Mouse (Mus musculus): ENCODE data around the gene Nptn. TPM values are rescaled to one million over a fixed set of nuclear protein-coding genes. Genes with fewer than 3 reads are reported as not detected.

Nptn gene
- polyA plus RNA-seq, 1 experiment from 2014 or later: 119 TPM

GRCm38 (mm10) chr9:58615064-58615938 is 33.3 kb downstream of the Nptn start:
- WGBS: 76% methylated on average over 3 of the region's 3 CpGs
- H3K27ac ChIP-seq (replicated peaks): no peak overlapping the region
- no peaks in the 10 kb centered on the region for H3K27me3 ChIP-seq (replicated peaks)
- peaks cover 46% of the 10 kb centered on the region for H3K4me1 ChIP-seq
- H3K36me3 ChIP-seq: no peaks in the 10 kb centered on the region
- H3K4me3 ChIP-seq: no peak overlapping the region
- no peak for ATAC-seq (ENCODE audit: extremely low read depth, insufficient number of reproducible peaks, low FRiP score, low TSS enrichment)
- no peaks in the 10 kb centered on the region for H3K9me3 ChIP-seq
- H3K9ac ChIP-seq: no peak overlapping the region
- H3K4me2 ChIP-seq: no peak overlapping the region

- Histone ChIP-seq H3K9ac (no peak overlapping the region), H3K4me2 (no peak overlapping the region), H3K4me1 (peaks cover 42% of the 10 kb centered on the region), H3K4me3 (no peak overlapping the region), H3K9me3 (no peaks in the 10 kb centered on the region), H3K27me3 (replicated peaks) (no peaks in the 10 kb centered on the region), H3K27ac (replicated peaks) (peak overlapping the region; percentile 43), H3K36me3 (peaks cover 18% of the 10 kb centered on the region)
- no peak for ATAC-seq (ENCODE audit: extremely low read depth, insufficient number of reproducible peaks, low FRiP score, low TSS enrichment)
- WGBS: 85% methylated on average over 1 of the region's 1 CpGs
Measured at GRCm38 (mm10) chr9:58623009-58623408, 41.0 kb downstream of the Nptn start.

DNA sequence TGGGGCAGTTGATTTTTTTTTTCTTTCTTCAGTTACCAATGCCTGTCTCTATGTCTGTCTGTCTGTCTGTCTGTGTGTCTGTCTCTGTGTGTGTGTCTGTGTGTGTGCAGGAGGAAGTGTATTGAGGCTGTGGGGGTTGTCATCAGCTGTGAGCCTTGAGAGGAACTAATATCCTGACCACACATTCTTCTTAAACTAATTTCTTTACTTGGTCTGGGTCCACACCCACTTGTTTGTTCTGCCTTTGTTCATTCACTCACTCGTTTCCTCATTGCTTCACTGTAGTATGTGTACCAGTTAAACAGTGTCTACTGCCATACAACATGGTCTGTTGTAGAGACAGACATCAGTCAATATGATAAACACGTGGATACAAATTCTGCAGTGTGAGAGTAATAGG is 45.2 kb downstream of the Nptn start:
- no peak for ATAC-seq (ENCODE audit: extremely low read depth, insufficient number of reproducible peaks, low FRiP score, low TSS enrichment)
- Histone ChIP-seq H3K36me3 (peaks cover 42% of the 10 kb centered on the region), H3K4me3 (no peak overlapping the region), H3K27ac (replicated peaks) (no peak overlapping the region), H3K9me3 (no peaks in the 10 kb centered on the region), H3K4me2 (no peak overlapping the region), H3K4me1 (peaks cover 16% of the 10 kb centered on the region), H3K27me3 (replicated peaks) (no peaks in the 10 kb centered on the region), H3K9ac (no peak overlapping the region)
- 86% methylated on average over 2 of the region's 2 CpGs for WGBS

GRCm38 (mm10) chr9:58630441-58630840 is 48.4 kb downstream of the Nptn start:
- Histone ChIP-seq H3K9me3 (no peaks in the 10 kb centered on the region), H3K4me2 (no peak overlapping the region), H3K4me3 (no peak overlapping the region), H3K9ac (no peak overlapping the region), H3K36me3 (peaks cover 56% of the 10 kb centered on the region), H3K4me1 (0 out of 2 replicates have a peak, but pooled peaks cover 3% of the 10 kb centered on the region), H3K27ac (replicated peaks) (no peak overlapping the region), H3K27me3 (replicated peaks) (no peaks in the 10 kb centered on the region)
- WGBS: 88% methylated on average over 2 of the region's 2 CpGs
- ATAC-seq (ENCODE audit: extremely low read depth, insufficient number of reproducible peaks, low FRiP score, low TSS enrichment): no peak

GRCm38 (mm10) chr9:58648406-58649264 is 66.6 kb downstream of the Nptn start:
- WGBS: 85% methylated on average over 6 of the region's 6 CpGs
- Histone ChIP-seq H3K9ac (no peak overlapping the region), H3K9me3 (no peaks in the 10 kb centered on the region), H3K27me3 (replicated peaks) (no peaks in the 10 kb centered on the region), H3K36me3 (peaks cover 56% of the 10 kb centered on the region), H3K4me2 (no peak overlapping the region), H3K4me1 (no peaks in the 10 kb centered on the region; the same call in none of the 2 replicates), H3K27ac (replicated peaks) (no peak overlapping the region), H3K4me3 (no peak overlapping the region)
- ATAC-seq (ENCODE audit: extremely low read depth, insufficient number of reproducible peaks, low FRiP score, low TSS enrichment): no peak

GRCm38 (mm10) chr9:58649265-58649626 is 67.2 kb downstream of the Nptn start:
- Histone ChIP-seq H3K36me3 (peaks cover 50% of the 10 kb centered on the region), H3K4me2 (no peak overlapping the region), H3K9ac (no peak overlapping the region), H3K9me3 (no peaks in the 10 kb centered on the region), H3K27me3 (replicated peaks) (no peaks in the 10 kb centered on the region), H3K4me1 (no peaks in the 10 kb centered on the region; the same call in none of the 2 replicates), H3K27ac (replicated peaks) (no peak overlapping the region), H3K4me3 (no peak overlapping the region)
- no peak for ATAC-seq (ENCODE audit: extremely low read depth, insufficient number of reproducible peaks, low FRiP score, low TSS enrichment)
- 76% methylated on average over 4 of the region's 4 CpGs for WGBS

DNA sequence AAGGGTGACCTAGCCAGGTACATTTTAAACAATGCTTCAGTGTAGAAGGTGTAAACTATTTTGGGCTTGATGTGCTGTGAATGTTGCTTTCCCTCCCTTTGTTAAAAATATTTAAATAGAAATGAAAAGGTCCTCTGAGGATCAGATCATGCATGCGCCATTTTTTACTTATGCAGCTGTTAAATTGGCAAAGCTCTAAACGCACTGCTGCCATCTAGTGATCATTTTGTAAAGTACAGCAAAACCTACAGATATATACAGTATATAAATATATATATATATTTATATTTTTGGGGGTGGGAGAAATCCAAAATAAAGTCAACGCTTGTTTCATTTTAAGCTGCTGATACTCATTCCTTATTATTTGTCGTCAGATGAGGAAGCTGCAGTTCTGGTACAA is 70.0 kb downstream of the Nptn start:
- no peak overlapping the region for H3K27ac ChIP-seq (replicated peaks)
- no peak overlapping the region for H3K9ac ChIP-seq
- no peaks in the 10 kb centered on the region; the same call in none of the 2 replicates for H3K4me1 ChIP-seq
- no peak overlapping the region for H3K4me3 ChIP-seq
- WGBS: 52% methylated on average over 4 of the region's 4 CpGs
- peaks cover 52% of the 10 kb centered on the region for H3K36me3 ChIP-seq
- no peaks in the 10 kb centered on the region for H3K9me3 ChIP-seq
- no peak for ATAC-seq (ENCODE audit: extremely low read depth, insufficient number of reproducible peaks, low FRiP score, low TSS enrichment)
- no peak overlapping the region for H3K4me2 ChIP-seq
- no peaks in the 10 kb centered on the region for H3K27me3 ChIP-seq (replicated peaks)

- peaks cover 22% of the 10 kb centered on the region for H3K4me1 ChIP-seq
- 72% methylated on average over 4 of the region's 4 CpGs for WGBS
- no peak overlapping the region for H3K4me3 ChIP-seq
- H3K27me3 ChIP-seq (replicated peaks): no peaks in the 10 kb centered on the region
- no peak overlapping the region for H3K4me2 ChIP-seq
- H3K27ac ChIP-seq (replicated peaks): no peak overlapping the region
- no peaks in the 10 kb centered on the region for H3K9me3 ChIP-seq
- no peak overlapping the region for H3K9ac ChIP-seq
- ATAC-seq (ENCODE audit: extremely low read depth, insufficient number of reproducible peaks, low FRiP score, low TSS enrichment): no peak
- H3K36me3 ChIP-seq: peaks cover 62% of the 10 kb centered on the region
Measured at GRCm38 (mm10) chr9:58654494-58654893, 72.5 kb downstream of the Nptn start.

GRCm38 (mm10) chr9:58656396-58656795 is 74.4 kb downstream of the Nptn start:
- no peak for ATAC-seq (ENCODE audit: extremely low read depth, insufficient number of reproducible peaks, low FRiP score, low TSS enrichment)
- Histone ChIP-seq H3K9me3 (no peaks in the 10 kb centered on the region), H3K36me3 (peaks cover 68% of the 10 kb centered on the region), H3K4me1 (peaks cover 30% of the 10 kb centered on the region), H3K4me3 (no peak overlapping the region), H3K4me2 (peak overlapping the region; percentile 29; the same call in 1 of the 2 replicates), H3K9ac (no peak overlapping the region), H3K27me3 (replicated peaks) (no peaks in the 10 kb centered on the region), H3K27ac (replicated peaks) (0 out of 2 replicates have a peak overlapping the region, but pooled peaks have one; percentile 21)
- 59% methylated on average over 2 of the region's 2 CpGs for WGBS

GRCm38 (mm10) chr9:58656824-58657223 is 74.8 kb downstream of the Nptn start:
- peaks cover 30% of the 10 kb centered on the region for H3K4me1 ChIP-seq
- peaks cover 68% of the 10 kb centered on the region for H3K36me3 ChIP-seq
- no peaks in the 10 kb centered on the region for H3K9me3 ChIP-seq
- no peak for ATAC-seq (ENCODE audit: extremely low read depth, insufficient number of reproducible peaks, low FRiP score, low TSS enrichment)
- no peak overlapping the region for H3K9ac ChIP-seq
- H3K27ac ChIP-seq (replicated peaks): peak overlapping the region; percentile 77; the same call in 1 of the 2 replicates
- H3K4me3 ChIP-seq: no peak overlapping the region
- peak overlapping the region; percentile 29; the same call in 1 of the 2 replicates for H3K4me2 ChIP-seq
- 90% methylated on average over 2 of the region's 2 CpGs for WGBS
- H3K27me3 ChIP-seq (replicated peaks): no peaks in the 10 kb centered on the region

All from heart, embryonic 13.5 days (tissue).